Mouse (Mus musculus) monocyte, adult 5-6 weeks (primary cell): ENCODE data around the gene Wrap73. TPM values are rescaled to one million over a fixed set of nuclear protein-coding genes. Genes with fewer than 3 reads are reported as not detected.

Experiments
- ATAC-seq: fragments of 153-309, 156-312 bp; replicated peaks from 2 replicates; pipeline ENCODE4 v1.8.0; 2017; ENCODE audit warnings: mild to moderate bottlenecking; ENCODE audit not compliant: low TSS enrichment, insufficient number of reproducible peaks, severe bottlenecking, poor library complexity, low FRiP score
- total RNA-seq: library from RNA; stranded (forward); fragments of 200-1000, 200-491, 200-594 nt; gene quantifications from 3 replicates; pipeline ENCODE4 v1.2.3, GENCODE M21; 2017

Gene Wrap73
- total RNA-seq, 1 experiment from 2014 or later = 8.2 TPM

DNA sequence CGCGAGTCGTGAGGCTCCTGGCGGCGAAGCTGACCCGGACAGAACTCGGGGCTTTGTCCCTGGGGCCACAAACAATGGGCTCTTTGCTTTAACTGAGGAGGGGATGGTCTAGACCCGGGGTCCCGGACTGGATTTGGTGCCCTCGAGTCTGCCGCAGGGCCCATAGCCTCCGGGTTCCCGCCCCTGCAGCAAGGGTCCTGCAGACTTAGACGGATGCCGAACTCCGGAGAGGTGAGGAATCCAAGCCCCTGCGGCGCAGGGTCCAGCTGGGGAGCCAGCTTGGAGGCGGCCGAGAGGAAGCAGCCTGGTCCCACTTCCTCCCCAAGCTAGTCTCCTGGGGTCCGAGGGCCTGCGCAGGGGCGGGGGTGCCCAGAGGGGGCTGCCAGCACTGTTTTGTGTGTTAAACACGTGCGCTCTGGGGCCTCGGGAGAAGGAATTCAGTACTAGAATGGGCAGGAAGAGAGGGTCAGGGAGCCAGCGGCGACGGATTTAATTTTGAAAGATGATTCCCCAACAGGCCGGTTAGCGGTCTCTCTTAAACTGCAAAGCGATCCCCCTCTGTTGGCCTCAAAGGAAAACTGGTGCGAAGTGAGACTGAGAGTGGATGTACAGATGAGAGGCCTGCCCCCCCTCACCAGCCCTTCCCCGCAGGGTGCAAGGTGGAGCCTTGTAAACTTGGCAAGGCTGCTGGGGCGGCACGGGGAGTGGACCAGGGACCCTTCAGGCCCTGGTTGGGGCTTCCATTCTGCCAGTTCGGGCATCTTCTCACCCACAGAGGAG lies 29.2 kb downstream of the Wrap73 start:
- ATAC-seq = no peak

DNA sequence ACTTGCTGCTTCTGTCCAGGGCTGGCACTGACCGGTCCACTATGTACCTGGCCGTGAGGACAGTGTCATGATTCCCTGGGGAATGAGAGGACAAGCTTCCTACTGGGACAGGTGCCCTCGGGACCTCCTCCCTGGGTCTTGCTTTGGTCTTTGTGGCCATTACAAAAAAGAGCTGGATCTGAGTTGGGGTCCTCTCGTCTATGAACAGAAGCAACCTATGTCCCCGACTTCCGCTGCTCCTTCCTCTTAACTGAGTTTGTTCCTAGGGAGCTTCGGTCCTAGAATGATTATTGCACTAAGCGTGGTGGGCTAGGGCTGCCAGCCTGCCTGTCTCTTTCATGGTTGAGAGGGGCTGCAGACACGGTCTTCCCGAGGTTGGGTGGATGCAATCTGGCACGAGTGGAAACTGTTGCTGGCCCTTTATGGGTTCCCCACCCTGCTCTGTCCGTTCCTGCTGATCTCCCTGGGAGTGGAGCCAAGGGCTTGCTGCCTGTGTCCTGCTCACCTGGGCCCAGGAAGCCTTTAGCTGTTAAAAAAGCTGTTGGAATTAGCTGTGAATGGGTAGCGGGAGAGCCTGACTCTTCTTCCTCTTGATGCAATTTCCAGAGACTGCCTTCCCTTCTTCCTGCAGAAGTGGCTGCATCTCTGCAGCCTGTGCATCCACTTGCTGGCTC lies 29.9 kb downstream of the Wrap73 start:
- ATAC-seq = no peak

- no peak for ATAC-seq
Observed at GRCm38 (mm10) chr4:154177257-154177656, 35.1 kb downstream of the Wrap73 start.

- ATAC-seq = no peak
Observed at GRCm38 (mm10) chr4:154181001-154181400, 38.8 kb downstream of the Wrap73 start.

GRCm38 (mm10) chr4:154183566-154183965 lies 41.4 kb downstream of the Wrap73 start:
- no peak for ATAC-seq

GRCm38 (mm10) chr4:154185001-154185400 lies 42.8 kb downstream of the Wrap73 start:
- no peak for ATAC-seq

DNA sequence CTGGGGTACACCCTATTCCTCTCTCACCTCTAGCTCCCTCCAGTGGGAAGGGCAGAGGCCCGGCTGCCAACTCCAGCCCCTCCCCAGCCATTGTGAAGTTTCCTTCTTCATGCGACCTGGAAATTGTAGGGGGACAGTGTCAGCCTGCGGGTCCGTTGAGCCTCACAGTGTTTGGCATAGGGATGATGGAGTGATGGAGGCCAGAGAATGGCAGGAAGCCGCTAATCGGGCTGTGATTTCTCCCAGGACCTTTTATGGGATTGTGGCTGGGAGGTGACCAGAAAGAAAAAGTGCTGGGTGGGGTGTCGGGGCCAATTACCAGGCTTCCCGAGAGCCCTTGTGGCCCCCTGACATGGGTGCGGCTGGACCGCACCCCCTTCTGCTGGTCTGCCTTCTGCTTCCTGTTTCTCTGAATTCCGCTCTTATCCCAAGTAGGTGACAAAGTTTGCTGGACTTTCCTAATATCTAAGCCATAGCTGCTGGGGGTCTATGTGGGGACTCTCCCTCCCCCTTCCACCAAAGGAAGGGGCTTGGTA lies 43.9 kb downstream of the Wrap73 start:
- ATAC-seq = no peak

GRCm38 (mm10) chr4:154188948-154189347 lies 46.8 kb downstream of the Wrap73 start:
- no peak for ATAC-seq

GRCm38 (mm10) chr4:154197961-154198360 lies 55.8 kb downstream of the Wrap73 start:
- no peak for ATAC-seq

GRCm38 (mm10) chr4:154198377-154198961 lies 56.3 kb downstream of the Wrap73 start:
- ATAC-seq = no peak

DNA sequence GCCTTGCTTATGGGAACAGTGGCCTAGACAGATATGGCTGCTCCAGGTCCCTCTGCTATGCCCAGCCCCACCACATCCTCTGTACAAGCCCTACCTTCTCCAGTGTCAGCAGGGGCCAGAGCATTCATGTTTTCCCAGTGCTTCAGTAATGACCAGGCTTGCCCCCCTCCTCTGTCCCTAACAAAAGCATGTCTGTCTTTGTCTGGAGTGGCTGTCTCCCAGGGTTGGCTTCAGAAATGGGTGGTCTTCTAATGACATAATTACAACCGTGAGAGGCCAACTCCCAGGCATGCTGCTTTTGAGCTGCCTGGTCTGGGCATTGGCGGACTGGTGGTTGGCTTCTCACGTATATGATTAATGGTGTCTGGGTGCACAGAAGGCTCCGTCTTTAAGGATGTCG lies 59.3 kb downstream of the Wrap73 start:
- ATAC-seq = no peak

GRCm38 (mm10) chr4:154204532-154204931 lies 62.4 kb downstream of the Wrap73 start:
- ATAC-seq = no peak

GRCm38 (mm10) chr4:154205392-154205791 lies 63.2 kb downstream of the Wrap73 start:
- no peak for ATAC-seq

DNA sequence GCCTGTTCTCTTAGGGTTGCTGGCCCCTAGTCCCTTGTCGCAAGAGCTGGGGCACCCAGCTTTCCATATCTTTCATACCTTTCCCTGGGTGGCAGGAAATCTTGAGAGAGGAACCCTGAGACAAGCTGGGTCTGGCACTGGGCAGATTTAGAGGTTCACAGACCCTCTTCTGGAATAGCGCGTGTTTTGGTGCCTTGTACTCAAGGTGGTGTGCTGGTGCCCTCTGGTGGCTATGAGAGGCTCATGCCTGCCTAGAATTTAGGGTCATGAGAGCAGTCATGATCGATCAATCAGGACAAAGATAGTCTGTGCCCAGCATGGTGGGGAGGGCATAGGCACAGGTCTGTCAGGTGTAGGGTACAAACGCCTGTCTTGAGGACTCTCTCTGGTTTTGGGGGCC lies 65.1 kb downstream of the Wrap73 start:
- no peak for ATAC-seq

GRCm38 (mm10) chr4:154209054-154209453 lies 66.9 kb downstream of the Wrap73 start:
- ATAC-seq = no peak

DNA sequence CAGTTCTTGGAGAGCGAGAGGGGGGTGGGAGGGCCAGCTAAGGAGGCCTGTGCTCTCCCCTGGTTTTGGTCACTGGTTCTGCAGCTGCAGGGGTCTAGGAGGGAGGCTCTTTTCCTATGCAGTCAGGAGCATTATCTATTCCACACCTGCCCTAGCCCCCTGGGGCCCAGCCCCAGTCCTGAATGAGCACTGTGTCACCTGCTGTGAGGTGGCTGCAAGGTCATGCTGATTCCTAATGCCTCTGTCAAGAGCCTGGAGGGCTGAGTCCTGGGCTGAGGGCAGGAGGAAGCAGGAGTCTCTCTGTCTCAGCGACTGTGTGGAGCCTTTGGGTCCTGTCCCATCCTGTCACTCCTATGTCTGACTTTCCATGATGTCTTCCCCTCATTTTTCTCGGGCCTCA lies 67.7 kb downstream of the Wrap73 start:
- no peak for ATAC-seq

GRCm38 (mm10) chr4:154211459-154211858 lies 69.3 kb downstream of the Wrap73 start:
- ATAC-seq = no peak

DNA sequence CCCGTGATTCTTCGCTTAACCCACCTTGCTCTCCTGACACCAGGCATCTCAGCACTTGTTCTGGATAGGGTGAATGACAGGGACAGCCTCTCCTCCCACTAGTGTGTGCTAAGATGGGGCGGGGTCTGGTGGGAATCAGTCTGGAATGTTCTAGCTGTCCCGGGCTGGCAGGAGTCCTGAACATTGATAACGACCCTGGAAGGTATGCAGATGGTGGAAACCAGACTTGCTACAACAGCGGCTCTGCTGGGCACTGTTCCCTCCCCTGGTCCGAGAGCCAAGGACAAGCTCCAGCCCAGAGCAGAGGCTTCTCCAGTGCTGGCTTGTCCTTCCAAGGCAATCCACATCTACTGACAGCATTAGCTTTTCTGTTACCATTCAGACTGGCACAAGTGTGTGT lies 71.4 kb downstream of the Wrap73 start:
- ATAC-seq = no peak

DNA sequence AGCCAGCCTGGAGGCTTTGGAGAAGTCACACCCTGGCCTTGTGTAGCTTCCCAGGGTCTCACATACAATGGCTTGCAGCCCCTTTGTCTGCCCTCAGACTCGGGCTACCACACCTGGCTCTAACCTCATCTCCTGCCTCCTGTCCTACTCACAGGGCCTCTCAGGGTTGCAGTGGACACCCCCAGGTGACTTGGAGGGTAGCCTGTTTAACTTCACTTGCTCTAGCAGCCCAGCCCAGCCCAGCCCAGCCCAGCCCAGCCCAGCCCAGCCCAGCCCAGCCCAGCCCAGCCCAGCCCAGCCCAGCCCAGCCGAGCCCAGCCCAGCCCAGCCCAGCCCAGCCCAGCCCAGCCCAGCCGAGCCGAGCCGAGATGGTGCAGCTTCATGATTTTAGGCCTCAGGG lies 71.9 kb downstream of the Wrap73 start:
- no peak for ATAC-seq
